Mouse (Mus musculus) megakaryocyte, embryonic 14.5 days (primary cell): ENCODE results near the gene Adam21.

Source experiments
- FLI1 ChIP-seq: IDR thresholded peaks from 2 replicates; pipeline ENCODE4 v1.6.1; 2012; ENCODE audit warnings: low read length, inconsistent platforms, mixed read lengths
- GATA1 ChIP-seq: IDR thresholded peaks from 3 replicates; pipeline ENCODE4 v1.6.1; 2012; ENCODE audit warnings: mixed read lengths, low read length, inconsistent platforms, borderline replicate concordance

GRCm38 (mm10) chr12:81532316-81533028 is 35.8 kb downstream of the Adam21 start, which contains the start of the genes Gm20498 and Synj2bp:
- TF ChIP-seq GATA1 = no peak
- TF ChIP-seq FLI1 = peak; percentile 51; the same call in 1 of the 2 replicates
